Mouse (Mus musculus) midbrain, embryonic 12.5 days (tissue): ENCODE data around the gene Tmem185b. TPM values are rescaled to one million over a fixed set of nuclear protein-coding genes. Genes with fewer than 3 reads are reported as not detected.

Experiments used
- ATAC-seq: fragments of 200-750 bp; cut with Nextera tagmentation; 2 replicates; pipeline ENCODE4 v1.8.0; 2017; ENCODE audit warnings: low read depth, moderate TSS enrichment, moderate library complexity; ENCODE audit not compliant: low FRiP score
- H3K27ac ChIP-seq: fragments of 300-500 bp; sonication (generic); replicated peaks from 2 replicates; pipeline ENCODE4 v1.5.1; 2016; ENCODE audit warnings: mild to moderate bottlenecking
- H3K27me3 ChIP-seq: fragments of 300-500 bp; sonication (generic); 2 replicates; pipeline ENCODE4 v1.6.1; 2016; ENCODE audit warnings: mild to moderate bottlenecking
- H3K36me3 ChIP-seq: fragments of 300-500 bp; sonication (generic); 2 replicates; pipeline ENCODE4 v1.6.1; 2016
- H3K4me1 ChIP-seq: fragments of 300-500 bp; sonication (generic); 2 replicates; pipeline ENCODE4 v1.6.1; 2016
- H3K4me2 ChIP-seq: fragments of 300-500 bp; sonication (generic); replicated peaks from 2 replicates; pipeline ENCODE4 v1.6.1; 2016; ENCODE audit warnings: mild to moderate bottlenecking, moderate library complexity
- H3K4me3 ChIP-seq: fragments of 300-500 bp; sonication (generic); 2 replicates; pipeline ENCODE4 v1.5.1; 2016; ENCODE audit warnings: mild to moderate bottlenecking
- H3K9ac ChIP-seq: fragments of 300-500 bp; sonication (generic); replicated peaks from 2 replicates; pipeline ENCODE4 v1.6.1; 2016; ENCODE audit warnings: mild to moderate bottlenecking, moderate library complexity
- H3K9me3 ChIP-seq: fragments of 300-500 bp; sonication (generic); 2 replicates; pipeline ENCODE4 v1.6.1; 2016; ENCODE audit warnings: mild to moderate bottlenecking
- WGBS: fragments of 180-500 bp; shearing (Covaris S2); methylation state at CpG from one replicate; pipeline ENCODE4 v1.1.7; 2016; 5-methylcytosine and 5-hydroxymethylcytosine counted together
- polyA plus RNA-seq: library from polyadenylated mRNA; unstranded; fragments of >200 nt; fragmentation: Nextera tagmentation; extraction: Ambion mirVana; gene quantifications from 2 replicates; pipeline ENCODE4 v1.2.1, GENCODE M21; 2016

Tmem185b gene
- polyA plus RNA-seq, 1 experiment from 2014 or later: 22.4 TPM

- ATAC-seq: no peak
Observed at GRCm38 (mm10) chr1:119492505-119492904, 33.5 kb upstream of the Tmem185b start.

GRCm38 (mm10) chr1:119494024-119494711 is 31.8 kb upstream of the Tmem185b start:
- no peaks in the 10 kb centered on the region for H3K36me3 ChIP-seq

More at GRCm38 (mm10) chr1:119492505-119492904, 33.5 kb upstream of the Tmem185b start:
- H3K9me3 ChIP-seq: no peaks in the 10 kb centered on the region
- no peak overlapping the region for H3K9ac ChIP-seq
- no peaks in the 10 kb centered on the region; the same call in 1 of the 2 replicates for H3K4me1 ChIP-seq
- no peak overlapping the region for H3K27ac ChIP-seq
- H3K4me2 ChIP-seq: no peak overlapping the region
- no peak overlapping the region for H3K4me3 ChIP-seq
- WGBS: 94% methylated on average over 1 of the region's 1 CpGs
- no peaks in the 10 kb centered on the region for H3K27me3 ChIP-seq
- no peaks in the 10 kb centered on the region for H3K36me3 ChIP-seq

GRCm38 (mm10) chr1:119494712-119495395 is 31.1 kb upstream of the Tmem185b start:
- Histone ChIP-seq H3K4me2 (no peak overlapping the region), H3K27ac (no peak overlapping the region), H3K4me1 (no peaks in the 10 kb centered on the region), H3K36me3 (no peaks in the 10 kb centered on the region), H3K9ac (no peak overlapping the region), H3K27me3 (no peaks in the 10 kb centered on the region), H3K9me3 (no peaks in the 10 kb centered on the region), H3K4me3 (no peak overlapping the region)
- no peak for ATAC-seq
- 93% methylated on average over 9 of the region's 9 CpGs for WGBS

More at GRCm38 (mm10) chr1:119494024-119494711, 31.8 kb upstream of the Tmem185b start:
- WGBS: 78% methylated on average over 2 of the region's 2 CpGs
- H3K27ac ChIP-seq: no peak overlapping the region
- H3K9ac ChIP-seq: no peak overlapping the region
- ATAC-seq: no peak
- H3K4me3 ChIP-seq: no peak overlapping the region
- H3K9me3 ChIP-seq: no peaks in the 10 kb centered on the region
- H3K4me1 ChIP-seq: no peaks in the 10 kb centered on the region
- H3K27me3 ChIP-seq: no peaks in the 10 kb centered on the region
- no peak overlapping the region for H3K4me2 ChIP-seq

- WGBS: 90% methylated on average over 6 of the region's 6 CpGs
- Histone ChIP-seq H3K4me3 (no peak overlapping the region), H3K9ac (no peak overlapping the region), H3K4me2 (no peak overlapping the region), H3K9me3 (0 out of 2 replicates have a peak, but pooled peaks cover under 1% of the 10 kb centered on the region), H3K27ac (no peak overlapping the region), H3K27me3 (no peaks in the 10 kb centered on the region), H3K36me3 (no peaks in the 10 kb centered on the region), H3K4me1 (no peaks in the 10 kb centered on the region)
- no peak for ATAC-seq
Observed at GRCm38 (mm10) chr1:119495396-119495775, 30.6 kb upstream of the Tmem185b start.

- WGBS: 68% methylated on average over 5 of the region's 5 CpGs
- Histone ChIP-seq H3K4me2 (no peak overlapping the region), H3K27me3 (no peaks in the 10 kb centered on the region), H3K4me3 (no peak overlapping the region), H3K9me3 (0 out of 2 replicates have a peak, but pooled peaks cover 5% of the 10 kb centered on the region), H3K4me1 (no peaks in the 10 kb centered on the region), H3K9ac (no peak overlapping the region), H3K27ac (no peak overlapping the region), H3K36me3 (no peaks in the 10 kb centered on the region)
- ATAC-seq: no peak
Observed at GRCm38 (mm10) chr1:119497346-119498004, 28.5 kb upstream of the Tmem185b start.

GRCm38 (mm10) chr1:119498536-119499231 is 27.3 kb upstream of the Tmem185b start:
- WGBS: 88% methylated on average over 9 of the region's 9 CpGs
- no peak for ATAC-seq

GRCm38 (mm10) chr1:119499456-119499855 is 26.5 kb upstream of the Tmem185b start:
- Histone ChIP-seq H3K9me3 (0 out of 2 replicates have a peak, but pooled peaks cover 5% of the 10 kb centered on the region), H3K4me1 (peaks cover 15% of the 10 kb centered on the region), H3K4me3 (no peak overlapping the region), H3K36me3 (no peaks in the 10 kb centered on the region), H3K4me2 (no peak overlapping the region), H3K27me3 (no peaks in the 10 kb centered on the region), H3K9ac (no peak overlapping the region), H3K27ac (no peak overlapping the region)
- no peak for ATAC-seq
- 91% methylated on average over 10 of the region's 10 CpGs for WGBS

More at GRCm38 (mm10) chr1:119498536-119499231, 27.3 kb upstream of the Tmem185b start:
- H3K9me3 ChIP-seq: 0 out of 2 replicates have a peak, but pooled peaks cover 5% of the 10 kb centered on the region
- no peak overlapping the region for H3K4me2 ChIP-seq
- H3K27me3 ChIP-seq: no peaks in the 10 kb centered on the region
- no peak overlapping the region for H3K4me3 ChIP-seq
- no peaks in the 10 kb centered on the region for H3K36me3 ChIP-seq
- H3K9ac ChIP-seq: no peak overlapping the region
- no peak overlapping the region for H3K27ac ChIP-seq
- peaks cover 10% of the 10 kb centered on the region for H3K4me1 ChIP-seq

GRCm38 (mm10) chr1:119501881-119502280 is 24.1 kb upstream of the Tmem185b start:
- ATAC-seq: no peak
- H3K9me3 ChIP-seq: 0 out of 2 replicates have a peak, but pooled peaks cover 5% of the 10 kb centered on the region

GRCm38 (mm10) chr1:119502729-119503128 is 23.2 kb upstream of the Tmem185b start:
- H3K4me1 ChIP-seq: peaks cover 20% of the 10 kb centered on the region
- H3K4me2 ChIP-seq: 0 out of 2 replicates have a peak overlapping the region, but pooled peaks have one; percentile 83
- H3K4me3 ChIP-seq: no peak overlapping the region
- ATAC-seq: no peak
- H3K9ac ChIP-seq: no peak overlapping the region
- no peaks in the 10 kb centered on the region for H3K36me3 ChIP-seq
- H3K27ac ChIP-seq: no peak overlapping the region
- 95% methylated on average over 10 of the region's 11 CpGs for WGBS
- H3K9me3 ChIP-seq: 0 out of 2 replicates have a peak, but pooled peaks cover 5% of the 10 kb centered on the region
- peaks cover 26% of the 10 kb centered on the region for H3K27me3 ChIP-seq

More at GRCm38 (mm10) chr1:119501881-119502280, 24.1 kb upstream of the Tmem185b start:
- no peak overlapping the region for H3K27ac ChIP-seq
- H3K36me3 ChIP-seq: no peaks in the 10 kb centered on the region
- H3K9ac ChIP-seq: no peak overlapping the region
- peaks cover 19% of the 10 kb centered on the region for H3K27me3 ChIP-seq
- no peak overlapping the region for H3K4me2 ChIP-seq
- WGBS: 73% methylated on average over 8 of the region's 8 CpGs
- H3K4me1 ChIP-seq: peaks cover 20% of the 10 kb centered on the region
- no peak overlapping the region for H3K4me3 ChIP-seq

- Histone ChIP-seq H3K4me3 (peak overlapping the region; percentile 74; the same call in 1 of the 2 replicates), H3K36me3 (no peaks in the 10 kb centered on the region), H3K27me3 (peaks cover 30% of the 10 kb centered on the region), H3K9me3 (0 out of 2 replicates have a peak, but pooled peaks cover 5% of the 10 kb centered on the region), H3K9ac (no peak overlapping the region), H3K4me1 (peaks cover 20% of the 10 kb centered on the region), H3K27ac (no peak overlapping the region), H3K4me2 (peak overlapping the region; percentile 83)
- no peak for ATAC-seq
- WGBS: 88% methylated on average over 3 of the region's 3 CpGs
Observed at GRCm38 (mm10) chr1:119503181-119503580, 22.8 kb upstream of the Tmem185b start.

- peaks cover 20% of the 10 kb centered on the region for H3K4me1 ChIP-seq
- peak overlapping the region; percentile 74 for H3K4me3 ChIP-seq
- no peak overlapping the region for H3K27ac ChIP-seq
- 30% methylated on average over 5 of the region's 5 CpGs for WGBS
- peak overlapping the region; percentile 78 for H3K9ac ChIP-seq
- no peaks in the 10 kb centered on the region for H3K36me3 ChIP-seq
- ATAC-seq: no peak
- 0 out of 2 replicates have a peak, but pooled peaks cover 5% of the 10 kb centered on the region for H3K9me3 ChIP-seq
- peaks cover 30% of the 10 kb centered on the region for H3K27me3 ChIP-seq
- H3K4me2 ChIP-seq: peak overlapping the region; percentile 83
Observed at GRCm38 (mm10) chr1:119503808-119504207, 22.2 kb upstream of the Tmem185b start.
